Mouse (Mus musculus) ES-E14 (cell line): ENCODE measurements around the gene Sult1d1. TPM values are rescaled to one million over a fixed set of nuclear protein-coding genes. Genes with fewer than 3 reads are reported as not detected.

Experiments
- DNase-seq: peaks from one replicate; pipeline ENCODE4 v3.0.0-alpha.2; 2013; ENCODE audit warnings: low read depth, low spot score
- H3K27ac ChIP-seq: 2 replicates; pipeline ENCODE4 v1.5.1; 2012; ENCODE audit warnings: low read depth, mild to moderate bottlenecking, low read length, moderate library complexity, mixed read lengths; ENCODE audit not compliant: poor library complexity, insufficient read depth, severe bottlenecking
- H3K36me3 ChIP-seq: 2 replicates; pipeline ENCODE4 v1.6.1; 2012; ENCODE audit warnings: mild to moderate bottlenecking, low read length, moderate library complexity, mixed read lengths; ENCODE audit not compliant: control insufficient read depth, poor library complexity, insufficient read depth, severe bottlenecking
- H3K4me1 ChIP-seq, 2 experiments: fragments of 150-350 bp in 1 of 2; sonication (generic) in 1 of 2; 2 replicates each; pipeline ENCODE4 v1.6.1; 2012; ENCODE audit warnings: low read length in 2 of 2, mild to moderate bottlenecking in 1 of 2, mixed read lengths in 1 of 2; ENCODE audit not compliant: control insufficient read depth in 2 of 2, insufficient read depth in 2 of 2, poor library complexity in 1 of 2
- H3K4me3 ChIP-seq, 2 experiments: fragments of 150-350 bp in 1 of 2; sonication (generic) in 1 of 2; 2 replicates each; pipeline ENCODE4 v1.5.1; 2012; ENCODE audit warnings: low read length in 2 of 2, low read depth in 1 of 2, mild to moderate bottlenecking in 1 of 2, mixed read lengths in 1 of 2; ENCODE audit not compliant: insufficient read depth in 1 of 2, poor library complexity in 1 of 2, severe bottlenecking in 1 of 2
- H3K9ac ChIP-seq: 2 replicates; pipeline ENCODE4 v1.6.1; 2012; ENCODE audit warnings: low read depth, mild to moderate bottlenecking, low read length, mixed read lengths; ENCODE audit not compliant: poor library complexity, insufficient read depth, severe bottlenecking
- H3K9me3 ChIP-seq: fragments of 150-350 bp; sonication (generic); 2 replicates; pipeline ENCODE4 v1.6.1; 2012; ENCODE audit warnings: low read depth, mild to moderate bottlenecking, low read length; ENCODE audit not compliant: control insufficient read depth, insufficient read depth
- CHD2 ChIP-seq: IDR thresholded peaks from 2 replicates; pipeline ENCODE4 v1.6.1; 2014; ENCODE audit warnings: mild to moderate bottlenecking, low read depth, low read length, inconsistent platforms
- HCFC1 ChIP-seq: IDR thresholded peaks from 2 replicates; pipeline ENCODE4 v1.6.1; 2012; ENCODE audit warnings: low read length, inconsistent platforms, borderline replicate concordance; ENCODE audit not compliant: insufficient read depth
- MAFK ChIP-seq: IDR thresholded peaks from 2 replicates; pipeline ENCODE4 v1.6.1; 2014; ENCODE audit warnings: mild to moderate bottlenecking, low read depth, low read length, inconsistent platforms; ENCODE audit not compliant: insufficient read depth
- ZC3H11A ChIP-seq: IDR thresholded peaks from 2 replicates; pipeline ENCODE4 v1.6.1; 2012; ENCODE audit warnings: low read depth, mild to moderate bottlenecking, inconsistent platforms, low read length, borderline replicate concordance
- ZNF384 ChIP-seq: IDR thresholded peaks from 2 replicates; pipeline ENCODE4 v1.6.1; 2012; ENCODE audit warnings: low read depth, low read length, inconsistent platforms
- in situ Hi-C, 2 experiments: fragments of 600-800 bp; cut with MboI; formaldehyde crosslinking; loops; one replicate each; pipeline ENCODE4 v1.15.1; 2025; ENCODE audit warnings: low sequenced_read_pairs in 2 of 2, inconsistent platforms in 1 of 2; ENCODE audit not compliant: unreplicated experiment in 2 of 2
- total RNA-seq: library from RNA; depleted of rRNA; stranded (reverse); fragments of 300-350 nt; gene quantifications from 2 replicates; pipeline ENCODE4 v1.2.3, GENCODE M21; 2012; rRNA removed

Gene Sult1d1
- total RNA-seq, 1 experiment, result not detected

GRCm38 (mm10) chr5:87505776-87506458, 62.9 kb downstream of the Sult1d1 start:
- in situ Hi-C loops, result no loop called here
- Histone ChIP-seq H3K9me3 (no peaks in the 10 kb centered on the region), H3K4me1 (no peaks in the 10 kb centered on the region), H3K27ac (no peak overlapping the region), H3K36me3 (no peaks in the 10 kb centered on the region), H3K9ac (no peak overlapping the region), H3K4me3 (no peak overlapping the region)
- TF ChIP-seq HCFC1 (no peak), CHD2 (no peak), ZC3H11A (no peak), MAFK (no peak), ZNF384 (no peak)
- no peak for DNase-seq

Other genes with a start within 250 kb of the Sult1d1 start
- not detected in 2 replicates for gene Ugt2a3, start 231.8 kb downstream of the Sult1d1 start, total RNA-seq
- not detected in 2 replicates for gene Ugt2b38, start 144.8 kb downstream of the Sult1d1 start, total RNA-seq
- gene Ugt2a2, start 86.8 kb downstream of the Sult1d1 start, total RNA-seq, result not detected in 2 replicates
- not detected in 2 replicates for gene Gm43638, start 82.2 kb downstream of the Sult1d1 start, total RNA-seq
- gene Ugt2a1, start 78.2 kb downstream of the Sult1d1 start, total RNA-seq, result not detected in 2 replicates
- not detected in 2 replicates for gene Sult1b1, start 30.8 kb downstream of the Sult1d1 start, total RNA-seq
- 0.18 TPM in 1 of 2 replicates, not detected in the other for gene Sult1e1, start 22.6 kb upstream of the Sult1d1 start, total RNA-seq
- not detected in 2 replicates for gene Csn1s1, start 97.2 kb upstream of the Sult1d1 start, total RNA-seq
- gene Csn2, start 130.6 kb upstream of the Sult1d1 start, total RNA-seq, result not detected in 2 replicates
- gene Csn1s2a, start 205.5 kb upstream of the Sult1d1 start, total RNA-seq, result not detected in 2 replicates
- gene Csn1s2b, start 239.1 kb upstream of the Sult1d1 start, total RNA-seq, result not detected in 2 replicates